In the genomic region with DNA sequence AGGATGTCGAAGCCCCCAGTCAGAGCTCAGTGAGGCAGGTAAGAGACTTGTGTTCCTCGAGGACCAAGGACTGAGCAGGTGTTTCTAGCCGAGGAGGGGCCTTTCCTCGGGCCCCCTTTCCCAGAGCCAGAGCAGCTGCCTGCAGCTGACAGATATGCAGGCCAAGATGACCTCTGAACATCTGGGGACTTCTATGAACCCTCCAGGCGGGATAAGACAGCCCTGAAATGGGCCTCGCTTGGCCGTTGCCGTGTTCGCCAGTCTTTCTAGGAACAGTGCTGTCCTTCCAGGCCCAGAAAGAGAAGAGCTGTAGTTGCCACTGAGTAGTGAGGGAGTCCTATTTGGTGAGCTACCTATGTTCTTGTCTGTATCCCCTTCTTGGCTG, we compare ENCODE assay signal across 11 mouse cellular contexts.
DNase-seq lines count a peak whose midpoint lies in the region; ATAC-seq and TF ChIP-seq lines count a peak whose summit lies in the region.
"Had no signal": no experiment of that assay in that cellular context is flagged by ENCODE, and none has a peak within 500 bp of the region (broad histone marks: within the 10 kb centered on the region; RNA-seq: fewer than 3 reads in every experiment).

No protein-coding gene starts in this region.

- no peak overlapping the region for H3K9ac ChIP-seq in hindbrain, embryonic 16.5 days (ENCODE audit: low read depth, low read length)
- H3K9ac ChIP-seq in heart, embryonic 15.5 days = peak overlapping the region; percentile 26; the same call in 1 of the 2 replicates
- H3K9ac ChIP-seq in liver, embryonic 14.5 days (replicated peaks) = peak overlapping the region; percentile 59

- peaks cover 64% of the 10 kb centered on the region for H3K36me3 ChIP-seq in hindbrain, embryonic 10.5 days
- H3K36me3 ChIP-seq in hindbrain, embryonic 16.5 days (ENCODE audit: control insufficient read depth, insufficient read depth, low read length) = no peaks in the 10 kb centered on the region
- H3K36me3 ChIP-seq in megakaryocyte, embryonic 14.5 days (replicated peaks; ENCODE audit: low read length) = peaks cover 80% of the 10 kb centered on the region
- H3K36me3 ChIP-seq in heart, embryonic 15.5 days = no peaks in the 10 kb centered on the region
- H3K36me3 ChIP-seq in liver, embryonic 14.5 days (replicated peaks; ENCODE audit: control insufficient read depth, insufficient read depth, low read depth) = no peaks in the 10 kb centered on the region

- peak; percentile 47 for TF ChIP-seq EP300 in liver, embryonic 14.5 days (IDR thresholded peaks at IDR 0.05; ENCODE audit: low read depth)

- no peak for DNase-seq in hindbrain, embryonic 10.5 days (ENCODE audit: low spot score)
- no peak for DNase-seq in liver, embryonic 14.5 days (ENCODE audit: low read depth in 3 of 3, low spot score in 3 of 3)
- DNase-seq in layer of hippocampus, adult 9-11 months = no peak
- no peak for DNase-seq in frontal cortex, postnatal 25 days (ENCODE audit: low spot score in 2 of 2)
- DNase-seq: embryo, embryonic 11 days; gastrocnemius, postnatal 25 days had no signal

- H3K27me3 ChIP-seq in hindbrain, embryonic 10.5 days (ENCODE audit: insufficient read depth, poor library complexity, severe bottlenecking) = no peaks in the 10 kb centered on the region
- H3K27me3 ChIP-seq in hindbrain, embryonic 16.5 days (replicated peaks; ENCODE audit: control insufficient read depth, insufficient read depth, low read length) = no peaks in the 10 kb centered on the region
- H3K27me3 ChIP-seq in megakaryocyte, embryonic 14.5 days (replicated peaks) = no peaks in the 10 kb centered on the region
- H3K27me3 ChIP-seq in heart, embryonic 15.5 days = no peaks in the 10 kb centered on the region
- H3K27me3 ChIP-seq in liver, embryonic 14.5 days (ENCODE audit: control insufficient read depth, insufficient read depth, low read length) = no peaks in the 10 kb centered on the region

- H3K4me1 ChIP-seq in hindbrain, embryonic 10.5 days (replicated peaks) = peaks cover 90% of the 10 kb centered on the region
- peaks cover 36% of the 10 kb centered on the region for H3K4me1 ChIP-seq in hindbrain, embryonic 16.5 days (ENCODE audit: control insufficient read depth, insufficient read depth, low read depth, low read length)
- H3K4me1 ChIP-seq in megakaryocyte, embryonic 14.5 days = peaks cover 100% of the 10 kb centered on the region
- peaks cover 88% of the 10 kb centered on the region for H3K4me1 ChIP-seq in heart, embryonic 15.5 days (replicated peaks)
- H3K4me1 ChIP-seq in liver, embryonic 14.5 days (replicated peaks; ENCODE audit: control insufficient read depth in 2 of 2, insufficient read depth in 2 of 2, low read length in 1 of 2) = peaks cover 69 to 80% of the 10 kb centered on the region in 2 experiments

- H3K4me3 ChIP-seq in hindbrain, embryonic 10.5 days = no peak overlapping the region
- H3K4me3 ChIP-seq in hindbrain, embryonic 16.5 days (ENCODE audit: low read length) = no peak overlapping the region
- H3K4me3 ChIP-seq in megakaryocyte, embryonic 14.5 days (replicated peaks) = peak overlapping the region; percentile 42
- H3K4me3 ChIP-seq in heart, embryonic 15.5 days = no peak overlapping the region
- H3K4me3 ChIP-seq in liver, embryonic 14.5 days (ENCODE audit: insufficient read depth in 1 of 2, low read depth in 2 of 2, low read length in 2 of 2) = no peak overlapping the region

- 82% methylated on average over 9 of the region's 9 CpGs for WGBS in hindbrain, embryonic 10.5 days
- 81% methylated on average over 9 of the region's 9 CpGs for WGBS in hindbrain, embryonic 16.5 days
- WGBS in heart, embryonic 15.5 days = 58% methylated on average over 9 of the region's 9 CpGs
- WGBS in liver, embryonic 14.5 days (ENCODE audit: insufficient replicate concordance) = 9% methylated on average over 9 of the region's 9 CpGs

- no peak overlapping the region for H3K4me2 ChIP-seq in hindbrain, embryonic 16.5 days (ENCODE audit: low read length)
- H3K4me2 ChIP-seq in heart, embryonic 15.5 days = no peak overlapping the region
- peak overlapping the region; percentile 21 for H3K4me2 ChIP-seq in liver, embryonic 14.5 days (ENCODE audit: low read depth)

- TF ChIP-seq CTCF in liver, embryonic 14.5 days (IDR thresholded peaks at IDR 0.05; ENCODE audit: low read depth) = no peak

- no peaks in the 10 kb centered on the region for H3K9me3 ChIP-seq in hindbrain, embryonic 10.5 days
- H3K9me3 ChIP-seq in hindbrain, embryonic 16.5 days (ENCODE audit: control insufficient read depth, low read length) = no peaks in the 10 kb centered on the region
- no peaks in the 10 kb centered on the region for H3K9me3 ChIP-seq in megakaryocyte, embryonic 14.5 days
- H3K9me3 ChIP-seq in heart, embryonic 15.5 days (replicated peaks) = no peaks in the 10 kb centered on the region
- H3K9me3 ChIP-seq in liver, embryonic 14.5 days (ENCODE audit: control insufficient read depth, low read length) = no peaks in the 10 kb centered on the region

- ATAC-seq in hindbrain, embryonic 16.5 days = no peak
- ATAC-seq in megakaryocyte, adult 5-6 weeks (ENCODE audit: poor library complexity, severe bottlenecking) = no peak
- no peak for ATAC-seq in heart, embryonic 15.5 days (replicated peaks; ENCODE audit: insufficient number of reproducible peaks, insufficient read depth, low FRiP score, low read depth)
- ATAC-seq in liver, embryonic 14.5 days (ENCODE audit: insufficient read depth) = peak; percentile 11; the same call in 1 of the 2 replicates
- ATAC-seq: CD4-positive, CD25-positive, alpha-beta regulatory T cell, adult 4 months had no signal

- H3K27ac ChIP-seq in hindbrain, embryonic 10.5 days = peak overlapping the region; percentile 79
- no peak overlapping the region for H3K27ac ChIP-seq in hindbrain, embryonic 16.5 days (ENCODE audit: low read depth, low read length)
- peak overlapping the region; percentile 79 for H3K27ac ChIP-seq in heart, embryonic 15.5 days
- peak overlapping the region; percentile 85 for H3K27ac ChIP-seq in liver, embryonic 14.5 days
